Mouse (Mus musculus) bone marrow, adult 2 months (tissue): ENCODE data around the gene Adssl1.

Source experiments
- CTCF ChIP-seq: fragments of 200-500 bp; IDR thresholded peaks from 2 replicates; pipeline ENCODE4 v1.5.1; 2011; ENCODE audit warnings: low read length, control low read depth; ENCODE audit not compliant: control insufficient read depth, insufficient read depth
- POLR2A ChIP-seq: fragments of 200-500 bp; IDR thresholded peaks from 2 replicates; pipeline ENCODE4 v1.6.1; 2011; ENCODE audit warnings: low read depth, mild to moderate bottlenecking, control low read depth, low read length, borderline replicate concordance; ENCODE audit not compliant: control insufficient read depth

GRCm38 (mm10) chr12:112625700-112626099, 5.9 kb downstream of the Adssl1 start:
- TF ChIP-seq CTCF (no peak), POLR2A (no peak)
